Mouse (Mus musculus): ENCODE measurements at regions not wholly inside any gene's neighbourhood (a gene's known extent, or its start where the extent isn't known, plus 50 kb on each side); places are given as distances from the start of the nearest gene placed in this dataset.

GRCm38 (mm10) chr4:94361528-94362217, 194.7 kb upstream of the Gm10306 start:
- Histone ChIP-seq H3K9ac (replicated peaks; ENCODE audit: low read depth, low read length) (no peak overlapping the region), H3K36me3 (ENCODE audit: control insufficient read depth, insufficient read depth) (no peaks in the 10 kb centered on the region), H3K27me3 (replicated peaks; ENCODE audit: control insufficient read depth, insufficient read depth, low read length) (no peaks in the 10 kb centered on the region), H3K27ac (ENCODE audit: low read length) (no peak overlapping the region), H3K9me3 (ENCODE audit: control insufficient read depth, low read length) (no peaks in the 10 kb centered on the region), H3K4me3 (replicated peaks; ENCODE audit: low read length) (no peak overlapping the region), H3K4me1 (replicated peaks; ENCODE audit: control insufficient read depth, insufficient read depth, low read length) (no peaks in the 10 kb centered on the region), H3K4me2 (ENCODE audit: low read length) (no peak overlapping the region)
- 0 out of 2 replicates have a peak, but pooled peaks have one; percentile 14 for ATAC-seq
- WGBS: 23% methylated on average over 12 of the region's 12 CpGs

- no peaks in the 10 kb centered on the region for H3K27me3 ChIP-seq (replicated peaks; ENCODE audit: control insufficient read depth, insufficient read depth, low read length)
- H3K9ac ChIP-seq (replicated peaks; ENCODE audit: low read depth, low read length): no peak overlapping the region
- H3K4me1 ChIP-seq (replicated peaks; ENCODE audit: control insufficient read depth, insufficient read depth, low read length): no peaks in the 10 kb centered on the region
- ATAC-seq: no peak
- WGBS: 81% methylated on average over 4 of the region's 4 CpGs
- H3K4me3 ChIP-seq (replicated peaks; ENCODE audit: low read length): no peak overlapping the region
- no peaks in the 10 kb centered on the region for H3K9me3 ChIP-seq (ENCODE audit: control insufficient read depth, low read length)
- no peaks in the 10 kb centered on the region for H3K36me3 ChIP-seq (ENCODE audit: control insufficient read depth, insufficient read depth)
- H3K4me2 ChIP-seq (ENCODE audit: low read length): no peak overlapping the region
- H3K27ac ChIP-seq (ENCODE audit: low read length): no peak overlapping the region
These were observed 191.0 kb upstream of the Gm10306 start for GRCm38 (mm10) chr4:94365375-94365774.

GRCm38 (mm10) chr4:94367174-94367573, 189.2 kb upstream of the Gm10306 start:
- Histone ChIP-seq H3K36me3 (ENCODE audit: control insufficient read depth, insufficient read depth) (no peaks in the 10 kb centered on the region), H3K4me2 (ENCODE audit: low read length) (no peak overlapping the region), H3K9ac (replicated peaks; ENCODE audit: low read depth, low read length) (no peak overlapping the region), H3K4me3 (replicated peaks; ENCODE audit: low read length) (no peak overlapping the region), H3K9me3 (ENCODE audit: control insufficient read depth, low read length) (no peaks in the 10 kb centered on the region), H3K27ac (ENCODE audit: low read length) (no peak overlapping the region), H3K27me3 (replicated peaks; ENCODE audit: control insufficient read depth, insufficient read depth, low read length) (no peaks in the 10 kb centered on the region), H3K4me1 (replicated peaks; ENCODE audit: control insufficient read depth, insufficient read depth, low read length) (no peaks in the 10 kb centered on the region)
- ATAC-seq: no peak
- WGBS: 86% methylated on average over 3 of the region's 3 CpGs

DNA sequence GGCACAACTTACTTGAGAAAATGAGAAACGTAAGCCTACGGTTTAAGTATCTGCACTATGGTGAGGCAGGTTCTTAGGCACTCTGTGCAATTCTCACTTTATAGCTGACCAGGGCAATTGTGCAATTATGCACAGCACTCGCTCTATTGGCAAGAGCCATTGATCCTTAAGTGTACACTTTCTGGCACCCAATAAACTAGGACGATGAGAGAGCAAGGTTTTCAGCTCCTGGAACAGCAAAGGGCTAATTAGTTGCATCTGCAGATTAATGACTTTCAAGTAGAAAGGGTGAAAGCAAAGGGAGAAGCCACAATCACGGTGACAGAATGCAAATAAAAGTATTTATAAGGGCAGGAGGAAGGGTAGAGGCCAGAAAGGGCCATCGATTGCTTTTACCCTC, 185.4 kb upstream of the Gm10306 start:
- whole genome bisulfite sequencing: 52% methylated on average over 6 of the region's 6 CpGs
- no peaks in the 10 kb centered on the region for H3K4me1 ChIP-seq (replicated peaks; ENCODE audit: control insufficient read depth, insufficient read depth, low read length)
- H3K9me3 ChIP-seq (ENCODE audit: control insufficient read depth, low read length): no peaks in the 10 kb centered on the region
- no peak overlapping the region for H3K9ac ChIP-seq (replicated peaks; ENCODE audit: low read depth, low read length)
- H3K36me3 ChIP-seq (ENCODE audit: control insufficient read depth, insufficient read depth): no peaks in the 10 kb centered on the region
- H3K27ac ChIP-seq (ENCODE audit: low read length): no peak overlapping the region
- no peak overlapping the region for H3K4me3 ChIP-seq (replicated peaks; ENCODE audit: low read length)
- H3K27me3 ChIP-seq (replicated peaks; ENCODE audit: control insufficient read depth, insufficient read depth, low read length): no peaks in the 10 kb centered on the region
- no peak overlapping the region for H3K4me2 ChIP-seq (ENCODE audit: low read length)
- no peak for ATAC-seq

DNA sequence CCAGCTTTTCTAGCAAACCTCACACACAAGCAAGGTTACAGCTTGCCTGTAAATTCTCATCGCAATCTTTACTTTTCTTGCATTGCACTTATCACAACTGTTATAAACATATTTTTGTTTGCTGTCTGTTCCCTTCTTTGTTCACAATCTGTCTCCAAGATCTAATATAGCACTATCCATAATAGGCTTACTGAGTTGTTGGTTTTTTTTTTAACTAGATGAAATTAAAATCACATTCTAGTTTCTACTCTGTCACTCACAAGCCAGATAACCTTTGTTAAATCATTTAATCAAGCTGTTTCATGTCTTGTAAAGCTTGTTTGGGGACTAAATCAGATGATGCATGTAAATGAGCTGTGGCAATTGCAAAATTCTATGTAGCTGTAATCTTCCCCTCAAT, 180.1 kb upstream of the Gm10306 start:
- Histone ChIP-seq H3K36me3 (ENCODE audit: control insufficient read depth, insufficient read depth) (no peaks in the 10 kb centered on the region), H3K27ac (ENCODE audit: low read length) (no peak overlapping the region), H3K27me3 (replicated peaks; ENCODE audit: control insufficient read depth, insufficient read depth, low read length) (no peaks in the 10 kb centered on the region), H3K4me3 (replicated peaks; ENCODE audit: low read length) (no peak overlapping the region), H3K9ac (replicated peaks; ENCODE audit: low read depth, low read length) (no peak overlapping the region), H3K4me1 (replicated peaks; ENCODE audit: control insufficient read depth, insufficient read depth, low read length) (no peaks in the 10 kb centered on the region), H3K9me3 (ENCODE audit: control insufficient read depth, low read length) (no peaks in the 10 kb centered on the region), H3K4me2 (ENCODE audit: low read length) (no peak overlapping the region)
- WGBS: 62% methylated on average over 1 of the region's 1 CpGs
- peak; percentile 76 for ATAC-seq

- WGBS: 78% methylated on average over 7 of the region's 7 CpGs
- H3K9ac ChIP-seq (replicated peaks; ENCODE audit: low read depth, low read length): no peak overlapping the region
- no peak for ATAC-seq
These were observed 170.6 kb upstream of the Gm10306 start for GRCm38 (mm10) chr4:94385703-94386102.

GRCm38 (mm10) chr4:94388317-94388716, 168.0 kb upstream of the Gm10306 start:
- H3K9me3 ChIP-seq (ENCODE audit: control insufficient read depth, low read length): no peaks in the 10 kb centered on the region
- H3K4me2 ChIP-seq (ENCODE audit: low read length): no peak overlapping the region
- WGBS: 61% methylated on average over 2 of the region's 2 CpGs
- H3K9ac ChIP-seq (replicated peaks; ENCODE audit: low read depth, low read length): no peak overlapping the region
- H3K27me3 ChIP-seq (replicated peaks; ENCODE audit: control insufficient read depth, insufficient read depth, low read length): no peaks in the 10 kb centered on the region
- no peaks in the 10 kb centered on the region for H3K36me3 ChIP-seq (ENCODE audit: control insufficient read depth, insufficient read depth)
- no peaks in the 10 kb centered on the region for H3K4me1 ChIP-seq (replicated peaks; ENCODE audit: control insufficient read depth, insufficient read depth, low read length)
- no peak overlapping the region for H3K4me3 ChIP-seq (replicated peaks; ENCODE audit: low read length)
- ATAC-seq: no peak
- H3K27ac ChIP-seq (ENCODE audit: low read length): no peak overlapping the region

More at GRCm38 (mm10) chr4:94385703-94386102, 170.6 kb upstream of the Gm10306 start:
- no peaks in the 10 kb centered on the region for H3K4me1 ChIP-seq (replicated peaks; ENCODE audit: control insufficient read depth, insufficient read depth, low read length)
- no peak overlapping the region for H3K4me2 ChIP-seq (ENCODE audit: low read length)
- no peaks in the 10 kb centered on the region for H3K36me3 ChIP-seq (ENCODE audit: control insufficient read depth, insufficient read depth)
- no peak overlapping the region for H3K27ac ChIP-seq (ENCODE audit: low read length)
- H3K9me3 ChIP-seq (ENCODE audit: control insufficient read depth, low read length): no peaks in the 10 kb centered on the region
- no peak overlapping the region for H3K4me3 ChIP-seq (replicated peaks; ENCODE audit: low read length)
- H3K27me3 ChIP-seq (replicated peaks; ENCODE audit: control insufficient read depth, insufficient read depth, low read length): no peaks in the 10 kb centered on the region

DNA sequence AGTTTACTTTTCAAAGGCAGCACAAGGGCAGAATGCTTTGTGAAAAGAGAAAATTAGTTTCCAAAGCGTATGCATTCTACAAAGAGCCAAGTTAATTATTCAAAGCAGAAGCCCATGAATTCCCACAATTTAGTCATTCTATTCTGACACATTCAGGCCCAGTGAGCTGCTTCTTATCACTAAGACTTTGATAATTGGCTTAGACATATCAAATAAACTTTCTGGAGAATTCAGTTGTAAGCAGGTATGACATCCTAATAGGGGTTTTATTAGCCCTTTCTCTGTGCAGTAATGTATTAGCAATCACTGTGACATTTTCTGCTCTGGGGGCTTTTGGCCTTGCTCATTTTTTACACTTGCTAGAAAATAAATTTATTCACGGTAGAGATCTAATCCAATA, 161.9 kb upstream of the Gm10306 start:
- H3K9me3 ChIP-seq (ENCODE audit: control insufficient read depth, low read length): no peaks in the 10 kb centered on the region
- no peaks in the 10 kb centered on the region for H3K4me1 ChIP-seq (replicated peaks; ENCODE audit: control insufficient read depth, insufficient read depth, low read length)
- 24% methylated on average over 2 of the region's 2 CpGs for WGBS
- H3K27ac ChIP-seq (ENCODE audit: low read length): no peak overlapping the region
- no peaks in the 10 kb centered on the region for H3K27me3 ChIP-seq (replicated peaks; ENCODE audit: control insufficient read depth, insufficient read depth, low read length)
- no peak overlapping the region for H3K9ac ChIP-seq (replicated peaks; ENCODE audit: low read depth, low read length)
- no peaks in the 10 kb centered on the region for H3K36me3 ChIP-seq (ENCODE audit: control insufficient read depth, insufficient read depth)
- H3K4me2 ChIP-seq (ENCODE audit: low read length): no peak overlapping the region
- no peak for ATAC-seq
- no peak overlapping the region for H3K4me3 ChIP-seq (replicated peaks; ENCODE audit: low read length)

GRCm38 (mm10) chr4:94397284-94397683, 159.1 kb upstream of the Gm10306 start:
- 69% methylated on average over 2 of the region's 2 CpGs for WGBS
- Histone ChIP-seq H3K4me2 (ENCODE audit: low read length) (no peak overlapping the region), H3K9me3 (ENCODE audit: control insufficient read depth, low read length) (no peaks in the 10 kb centered on the region), H3K27me3 (replicated peaks; ENCODE audit: control insufficient read depth, insufficient read depth, low read length) (no peaks in the 10 kb centered on the region), H3K9ac (replicated peaks; ENCODE audit: low read depth, low read length) (no peak overlapping the region), H3K4me1 (replicated peaks; ENCODE audit: control insufficient read depth, insufficient read depth, low read length) (no peaks in the 10 kb centered on the region), H3K36me3 (ENCODE audit: control insufficient read depth, insufficient read depth) (no peaks in the 10 kb centered on the region), H3K27ac (ENCODE audit: low read length) (no peak overlapping the region), H3K4me3 (replicated peaks; ENCODE audit: low read length) (no peak overlapping the region)
- ATAC-seq: no peak

GRCm38 (mm10) chr4:94406922-94407321, 149.4 kb upstream of the Gm10306 start:
- ATAC-seq: no peak
- no peak overlapping the region for H3K9ac ChIP-seq (replicated peaks; ENCODE audit: low read depth, low read length)
- no peaks in the 10 kb centered on the region for H3K4me1 ChIP-seq (replicated peaks; ENCODE audit: control insufficient read depth, insufficient read depth, low read length)
- H3K36me3 ChIP-seq (ENCODE audit: control insufficient read depth, insufficient read depth): no peaks in the 10 kb centered on the region
- H3K4me2 ChIP-seq (ENCODE audit: low read length): no peak overlapping the region
- no peak overlapping the region for H3K4me3 ChIP-seq (replicated peaks; ENCODE audit: low read length)
- no peaks in the 10 kb centered on the region for H3K27me3 ChIP-seq (replicated peaks; ENCODE audit: control insufficient read depth, insufficient read depth, low read length)
- H3K27ac ChIP-seq (ENCODE audit: low read length): no peak overlapping the region
- WGBS: 66% methylated on average over 1 of the region's 1 CpGs
- no peaks in the 10 kb centered on the region for H3K9me3 ChIP-seq (ENCODE audit: control insufficient read depth, low read length)

Measured in forebrain, embryonic 16.5 days (tissue).